Mouse (Mus musculus): Measurements from ENCODE around the gene Tmtc1. TPM values are rescaled to one million over a fixed set of nuclear protein-coding genes. Genes with fewer than 3 reads are reported as not detected.

Tmtc1 gene
- 4.1 TPM for polyA plus RNA-seq (2015; fragmentation: Illumina TruSeq; extraction: RNeasy Lipid Tissue Mini Kit (QIAGEN cat#74804); ENCODE audit: insufficient read depth, low read depth, low replicate concordance)

GRCm38 (mm10) chr6:148443726-148444701 is at the start of gene Tmtc1:
Tmtc1 (minus strand) TSS chr6:148444389.

GRCm38 (mm10) chr6:148211897-148212680 is 232.1 kb downstream of the Tmtc1 start, which contains the start of gene Ergic2:
Ergic2 (minus strand) TSS chr6:148212374.

Other genes with a start within 250 kb of the Tmtc1 start
- gene Ergic2, start 232.0 kb downstream of the Tmtc1 start, polyA plus RNA-seq (2015; fragmentation: Illumina TruSeq; extraction: RNeasy Lipid Tissue Mini Kit (QIAGEN cat#74804); ENCODE audit: insufficient read depth, low read depth, low replicate concordance): 39.5 TPM

Data from pancreas, adult 10 weeks (tissue).